Mouse (Mus musculus) CH12.LX (cell line): ENCODE measurements around the gene Pikfyve. TPM values are rescaled to one million over a fixed set of nuclear protein-coding genes. Genes with fewer than 3 reads are reported as not detected.

Experiments
- DNase-seq: peaks from one replicate; pipeline ENCODE4 v3.0.0-alpha.2; 2013; ENCODE audit errors: extremely low read depth
- H3K27ac ChIP-seq: 2 replicates; pipeline ENCODE4 v1.5.1; 2012; ENCODE audit warnings: low read depth, mild to moderate bottlenecking, control low read depth, moderate library complexity; ENCODE audit not compliant: insufficient read depth
- H3K27me3 ChIP-seq: replicated peaks from 2 replicates; pipeline ENCODE3; 2012; ENCODE audit warnings: inconsistent platforms
- H3K36me3 ChIP-seq, 2 experiments: replicated peaks in 1 of 2; 2 replicates each; pipeline versions ENCODE3 to v1.6.1; 2012; ENCODE audit warnings: inconsistent platforms in 1 of 2, low read length in 1 of 2, mild to moderate bottlenecking in 1 of 2, mixed read lengths in 1 of 2, moderate library complexity in 1 of 2; ENCODE audit not compliant: control insufficient read depth in 1 of 2, insufficient read depth in 1 of 2
- H3K4me1 ChIP-seq, 2 experiments: 2 replicates each; pipeline ENCODE4 v1.6.1; 2012; ENCODE audit warnings: inconsistent platforms in 1 of 2, moderate library complexity in 1 of 2; ENCODE audit not compliant: insufficient read depth in 2 of 2, control insufficient read depth in 1 of 2
- H3K4me2 ChIP-seq: 2 replicates; pipeline ENCODE4 v1.6.1; 2012; ENCODE audit warnings: low read depth, mild to moderate bottlenecking, control low read depth; ENCODE audit not compliant: poor library complexity, insufficient read depth, severe bottlenecking
- H3K4me3 ChIP-seq, 3 experiments: fragments of 150-350 bp in 1 of 3; sonication (generic) in 1 of 3; replicated peaks in 1 of 3; 2 replicates each; pipeline versions ENCODE3 to v1.5.1; 2011 to 2012; ENCODE audit warnings: low read depth in 2 of 3, low read length in 2 of 3, mild to moderate bottlenecking in 2 of 3, moderate library complexity in 2 of 3, control low read depth in 1 of 3, improper control_type of control experiment in 1 of 3, inconsistent platforms in 1 of 3, mixed read lengths in 1 of 3; ENCODE audit not compliant: poor library complexity in 1 of 3
- H3K79me2 ChIP-seq: replicated peaks from 2 replicates; pipeline ENCODE4 v1.6.1; 2012; ENCODE audit warnings: mild to moderate bottlenecking, moderate library complexity; ENCODE audit not compliant: control insufficient read depth, poor library complexity, insufficient read depth, severe bottlenecking; ENCODE audit errors: extremely low read depth
- H3K9ac ChIP-seq: 2 replicates; pipeline ENCODE4 v1.6.1; 2012; ENCODE audit warnings: low read depth, mild to moderate bottlenecking, control low read depth, moderate library complexity; ENCODE audit not compliant: insufficient read depth
- H3K9me3 ChIP-seq: replicated peaks from 2 replicates; pipeline ENCODE3; 2012; ENCODE audit warnings: low read length, inconsistent platforms, mixed read lengths
- BHLHE40 ChIP-seq: IDR thresholded peaks from 2 replicates; pipeline ENCODE4 v1.6.1; 2011; ENCODE audit warnings: mild to moderate bottlenecking, low read depth, low read length, improper control_type of control experiment
- CHD2 ChIP-seq: IDR thresholded peaks from 2 replicates; pipeline ENCODE4 v1.6.1; 2011; ENCODE audit warnings: low read length, improper control_type of control experiment
- E2F4 ChIP-seq: IDR thresholded peaks from 2 replicates; pipeline ENCODE4 v1.6.1; 2011; ENCODE audit warnings: low read depth, low read length, improper control_type of control experiment; ENCODE audit not compliant: insufficient replicate concordance
- ELF1 ChIP-seq: IDR thresholded peaks from 2 replicates; pipeline ENCODE4 v1.6.1; 2014; ENCODE audit warnings: low read depth, mild to moderate bottlenecking, inconsistent platforms, low read length, improper control_type of control experiment
- EP300 ChIP-seq: IDR thresholded peaks from 2 replicates; pipeline ENCODE4 v1.6.1; 2011; ENCODE audit warnings: low read length, improper control_type of control experiment
- ETS1 ChIP-seq: conservative IDR thresholded peaks from 2 replicates; pipeline ENCODE4 v1.6.1; 2012; ENCODE audit warnings: low read depth, mild to moderate bottlenecking, inconsistent platforms, low read length, improper control_type of control experiment, moderate library complexity
- GABPA ChIP-seq: IDR thresholded peaks from 2 replicates; pipeline ENCODE4 v1.6.1; 2012; ENCODE audit warnings: low read depth, low read length, improper control_type of control experiment, inconsistent platforms; ENCODE audit not compliant: insufficient replicate concordance
- JUND ChIP-seq: conservative IDR thresholded peaks from 2 replicates; pipeline ENCODE4 v1.6.1; 2011; ENCODE audit warnings: low read depth, low read length, improper control_type of control experiment
- MYC ChIP-seq: IDR thresholded peaks from 2 replicates; pipeline ENCODE4 v1.6.1; 2011; ENCODE audit warnings: low read depth, mild to moderate bottlenecking, improper control_type of control experiment, low read length
- NRF1 ChIP-seq: IDR thresholded peaks from 2 replicates; pipeline ENCODE4 v1.6.1; 2014; ENCODE audit warnings: low read depth, mild to moderate bottlenecking, inconsistent platforms, low read length, improper control_type of control experiment, moderate library complexity
- PAX5 ChIP-seq: IDR thresholded peaks from 2 replicates; pipeline ENCODE4 v1.6.1; 2012; ENCODE audit warnings: low read length, inconsistent platforms, mixed read lengths
- POLR2A ChIP-seq: IDR thresholded peaks from 2 replicates; pipeline ENCODE4 v1.6.1; 2011; ENCODE audit warnings: low read depth, mild to moderate bottlenecking, improper control_type of control experiment, low read length
- POLR2AphosphoS2 ChIP-seq: IDR thresholded peaks from 2 replicates; pipeline ENCODE4 v1.6.1; 2011; ENCODE audit warnings: low read depth, low read length, improper control_type of control experiment
- TBP ChIP-seq: conservative IDR thresholded peaks from 2 replicates; pipeline ENCODE4 v1.6.1; 2011; ENCODE audit warnings: low read depth, low read length, improper control_type of control experiment
- TCF12 ChIP-seq: IDR thresholded peaks from 2 replicates; pipeline ENCODE4 v1.6.1; 2014; ENCODE audit warnings: low read depth, mild to moderate bottlenecking, inconsistent platforms, low read length, improper control_type of control experiment
- UBTF ChIP-seq: IDR thresholded peaks from 2 replicates; pipeline ENCODE4 v1.6.1; 2012; ENCODE audit warnings: low read depth, mild to moderate bottlenecking, inconsistent platforms, low read length, improper control_type of control experiment, moderate library complexity
- USF2 ChIP-seq: conservative IDR thresholded peaks from 2 replicates; pipeline ENCODE4 v1.6.1; 2011; ENCODE audit warnings: low read depth, low read length, improper control_type of control experiment
- ZKSCAN1 ChIP-seq: IDR thresholded peaks from 2 replicates; pipeline ENCODE4 v1.6.1; 2012; ENCODE audit warnings: low read depth, inconsistent platforms, low read length, improper control_type of control experiment, borderline replicate concordance
- ZMIZ1 ChIP-seq: IDR thresholded peaks from 2 replicates; pipeline ENCODE4 v1.6.1; 2012; ENCODE audit warnings: low read depth, mild to moderate bottlenecking, inconsistent platforms, low read length, improper control_type of control experiment
- dilution Hi-C: fragments of 300-500 bp; cut with MboI; formaldehyde crosslinking; loops from 2 replicates; pipeline ENCODE4 v1.14.3; 2020; ENCODE audit warnings: low sequenced_read_pairs; ENCODE audit not compliant: extremely low pct_unique_long_range_greater_than_20kb, extremely low pct_ligation_motif_present
- in situ Hi-C: fragments of 300-500 bp; cut with MboI; formaldehyde crosslinking; loops from 3 replicates; pipeline ENCODE4 v1.14.3; 2019; ENCODE audit warnings: low sequenced_read_pairs, low pct_ligation_motif_present, low pct_unique_long_range_greater_than_20kb, mixed read lengths
- polyA plus RNA-seq: library from polyadenylated mRNA; unstranded; fragments of >175 nt; gene quantifications from 2 replicates; pipeline ENCODE4 v1.2.1, GENCODE M21; 2012; ENCODE audit warnings: low read depth; ENCODE audit not compliant: insufficient read length
- total RNA-seq, 2 experiments: library from RNA; depleted of rRNA; stranded (reverse); fragments of 300-350 nt in 1 of 2; fragments of >200 nt in 1 of 2; gene quantifications; 2 replicates each; pipeline ENCODE4 v1.2.3; 2012 to 2014

Pikfyve gene
- total and polyA plus RNA-seq, 3 experiments: 12.6 to 25.5 (median 14.5) TPM

- H3K9ac ChIP-seq: no peak overlapping the region
- dilution Hi-C loops: no loop called here
- no peak for DNase-seq
- TF ChIP-seq UBTF: no peak
- no peaks in the 10 kb centered on the region for H3K79me2 ChIP-seq
- peaks cover 0 to 21% of the 10 kb centered on the region in 2 experiments for H3K36me3 ChIP-seq
- H3K4me3 ChIP-seq: no peak overlapping the region
- H3K27ac ChIP-seq: no peak overlapping the region
- peaks cover 0 to 7% of the 10 kb centered on the region in 2 experiments; a peak in 1 of 4 replicates for H3K4me1 ChIP-seq
- in situ Hi-C loops: loop anchor here (10.0 kb wide), 1 partner anchor 57 kb away; the partner anchor contains the start of gene Gm28845
- H3K9me3 ChIP-seq: no peaks in the 10 kb centered on the region
- H3K4me2 ChIP-seq: no peak overlapping the region
- H3K27me3 ChIP-seq: no peaks in the 10 kb centered on the region
Measured at GRCm38 (mm10) chr1:65171579-65171978, 14.9 kb upstream of the Pikfyve start.

- Histone ChIP-seq H3K4me3 (no peak overlapping the region), H3K36me3 (peaks cover 0 to 12% of the 10 kb centered on the region in 2 experiments), H3K9me3 (no peaks in the 10 kb centered on the region), H3K27ac (no peak overlapping the region), H3K4me2 (no peak overlapping the region), H3K79me2 (no peaks in the 10 kb centered on the region), H3K27me3 (no peaks in the 10 kb centered on the region), H3K9ac (no peak overlapping the region), H3K4me1 (peaks cover 0 to 7% of the 10 kb centered on the region in 2 experiments; a peak in 2 of 4 replicates)
- no peak for DNase-seq
- in situ Hi-C loops: loop anchor here (10.0 kb wide), 1 partner anchor 59 kb away; the partner anchor contains the start of gene Gm28845
- TF ChIP-seq ZMIZ1 (no peak), MYC (no peak), PAX5 (no peak), CHD2 (no peak), POLR2AphosphoS2 (no peak), EP300 (no peak), BHLHE40 (no peak), TBP (no peak), JUND (no peak), USF2 (no peak), UBTF (no peak), ZKSCAN1 (no peak), ELF1 (no peak), GABPA (no peak), ETS1 (no peak), E2F4 (no peak), TCF12 (no peak), POLR2A (no peak), NRF1 (no peak)
- dilution Hi-C loops: no loop called here
Measured at GRCm38 (mm10) chr1:65173716-65174115, 12.8 kb upstream of the Pikfyve start.
